Mouse (Mus musculus): ENCODE data around the gene Rcbtb2. TPM values are rescaled to one million over a fixed set of nuclear protein-coding genes. Genes with fewer than 3 reads are reported as not detected.
A peak's percentile ranks its signal among the peaks of the same experiment; 100 is the strongest.
"Not testable (repeated sequence)": the region's sequence is repeated elsewhere in the genome, so short reads cannot be mapped to it uniquely, and the experiment has no call there.

The Rcbtb2 gene
- polyA plus RNA-seq, 1 experiment, result 14.4 TPM

DNA sequence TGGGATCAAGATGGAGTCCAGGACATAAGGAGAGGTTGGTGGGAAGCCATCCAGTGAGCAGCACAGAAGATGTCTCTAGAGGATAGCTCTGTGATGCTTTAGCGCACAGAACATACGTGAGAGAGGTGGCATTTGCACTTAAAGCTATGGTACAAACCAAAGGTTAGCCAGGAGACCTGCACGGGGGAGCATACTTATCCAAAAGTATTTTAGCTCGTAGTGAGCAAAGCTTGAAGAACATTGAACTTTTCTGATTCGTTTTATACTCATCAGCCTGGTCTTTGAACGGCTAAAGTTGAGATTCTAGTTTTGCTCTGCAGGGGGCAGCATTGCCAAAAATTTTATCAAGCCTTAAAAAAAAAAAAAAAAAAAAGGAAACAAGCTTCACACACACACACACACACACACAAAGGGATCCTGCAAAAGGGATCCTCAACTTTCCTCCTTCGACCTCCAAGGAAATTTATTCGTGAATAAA lies 16.6 kb upstream of the Rcbtb2 start:
- TF ChIP-seq CTCF (IDR thresholded peaks at IDR 0.05; ENCODE audit: extremely low read depth, insufficient read depth, insufficient read length, insufficient replicate concordance) (no peak), POLR2A (IDR thresholded peaks at IDR 0.05; ENCODE audit: low read depth, low read length) (no peak)
- peaks cover 4% of the 10 kb centered on the region; the same call in 1 of the 2 replicates for H3K4me1 ChIP-seq (ENCODE audit: control insufficient read depth, insufficient read depth, insufficient read length)
- no peaks in the 10 kb centered on the region for H3K27me3 ChIP-seq (ENCODE audit: control insufficient read depth, insufficient read depth, low read length)
- no peaks in the 10 kb centered on the region for H3K36me3 ChIP-seq (ENCODE audit: control insufficient read depth, insufficient read depth, low read length)
- H3K27ac ChIP-seq (ENCODE audit: insufficient read depth, low read length), result no peak overlapping the region
- 11% methylated on average over 8 of the region's 8 CpGs for WGBS
- peak in 1 of 2 experiments; percentile 36 for DNase-seq (ENCODE audit: low read depth in 1 of 2, low spot score in 2 of 2)
- no peak overlapping the region for H3K4me3 ChIP-seq (ENCODE audit: extremely low read depth, insufficient read depth, insufficient read length)

DNA sequence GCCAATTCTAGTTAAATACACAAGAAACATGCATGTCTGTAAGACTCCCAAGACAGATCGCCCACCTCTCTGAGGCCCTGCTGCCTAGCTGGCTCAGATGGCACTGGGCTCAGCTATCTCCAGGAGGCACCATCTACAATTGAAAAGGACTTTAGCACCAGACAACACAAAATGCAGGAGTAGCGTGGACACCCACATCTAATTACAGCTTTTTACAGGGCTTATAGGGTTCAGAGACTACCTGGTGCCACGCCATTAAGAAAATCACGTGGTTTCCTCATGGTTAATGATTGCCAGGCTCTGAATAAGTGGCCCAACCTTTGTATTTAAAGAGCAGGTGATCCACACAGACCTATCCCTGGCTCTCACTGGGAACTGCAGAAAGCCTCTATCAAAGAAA lies 15.9 kb upstream of the Rcbtb2 start:
- peaks cover 4% of the 10 kb centered on the region; the same call in 1 of the 2 replicates for H3K4me1 ChIP-seq (ENCODE audit: control insufficient read depth, insufficient read depth, insufficient read length)
- no peaks in the 10 kb centered on the region for H3K27me3 ChIP-seq (ENCODE audit: control insufficient read depth, insufficient read depth, low read length)
- no peak overlapping the region for H3K27ac ChIP-seq (ENCODE audit: insufficient read depth, low read length)
- H3K36me3 ChIP-seq (ENCODE audit: control insufficient read depth, insufficient read depth, low read length), result no peaks in the 10 kb centered on the region
- DNase-seq (ENCODE audit: low read depth in 1 of 2, low spot score in 2 of 2), result no peak
- no peak overlapping the region for H3K4me3 ChIP-seq (ENCODE audit: extremely low read depth, insufficient read depth, insufficient read length)
- TF ChIP-seq CTCF (IDR thresholded peaks at IDR 0.05; ENCODE audit: extremely low read depth, insufficient read depth, insufficient read length, insufficient replicate concordance) (no peak), POLR2A (IDR thresholded peaks at IDR 0.05; ENCODE audit: low read depth, low read length) (no peak)
- 60% methylated on average over 4 of the region's 4 CpGs for WGBS

DNA sequence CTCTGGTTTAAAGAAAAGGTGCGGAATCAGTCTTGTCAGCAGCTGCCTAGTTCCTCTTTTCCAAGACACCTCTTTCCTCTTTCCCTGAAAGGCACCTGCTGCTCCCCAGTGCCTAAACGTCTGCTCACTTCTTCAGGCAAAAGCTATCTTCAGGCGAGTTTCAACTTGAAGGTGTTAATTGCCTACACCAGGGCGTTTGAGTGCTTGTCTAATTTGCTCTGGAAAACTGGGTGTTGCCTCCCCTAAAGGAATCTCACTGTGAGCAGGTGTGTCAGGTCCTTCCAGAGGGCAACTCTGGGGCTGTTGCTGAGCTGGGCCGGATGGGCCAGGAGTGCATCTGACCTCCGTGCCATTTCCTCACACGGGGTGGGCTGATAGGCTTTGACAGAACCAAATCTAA lies 15.5 kb upstream of the Rcbtb2 start:
- 76% methylated on average over 7 of the region's 7 CpGs for WGBS
- Histone ChIP-seq H3K36me3 (ENCODE audit: control insufficient read depth, insufficient read depth, low read length) (no peaks in the 10 kb centered on the region), H3K4me1 (ENCODE audit: control insufficient read depth, insufficient read depth, insufficient read length) (peaks cover 4% of the 10 kb centered on the region; the same call in 1 of the 2 replicates), H3K27me3 (ENCODE audit: control insufficient read depth, insufficient read depth, low read length) (no peaks in the 10 kb centered on the region), H3K4me3 (ENCODE audit: extremely low read depth, insufficient read depth, insufficient read length) (no peak overlapping the region), H3K27ac (ENCODE audit: insufficient read depth, low read length) (no peak overlapping the region)
- no peak for DNase-seq (ENCODE audit: low read depth in 1 of 2, low spot score in 2 of 2)
- TF ChIP-seq POLR2A (IDR thresholded peaks at IDR 0.05; ENCODE audit: low read depth, low read length) (no peak), CTCF (IDR thresholded peaks at IDR 0.05; ENCODE audit: extremely low read depth, insufficient read depth, insufficient read length, insufficient replicate concordance) (no peak)

DNA sequence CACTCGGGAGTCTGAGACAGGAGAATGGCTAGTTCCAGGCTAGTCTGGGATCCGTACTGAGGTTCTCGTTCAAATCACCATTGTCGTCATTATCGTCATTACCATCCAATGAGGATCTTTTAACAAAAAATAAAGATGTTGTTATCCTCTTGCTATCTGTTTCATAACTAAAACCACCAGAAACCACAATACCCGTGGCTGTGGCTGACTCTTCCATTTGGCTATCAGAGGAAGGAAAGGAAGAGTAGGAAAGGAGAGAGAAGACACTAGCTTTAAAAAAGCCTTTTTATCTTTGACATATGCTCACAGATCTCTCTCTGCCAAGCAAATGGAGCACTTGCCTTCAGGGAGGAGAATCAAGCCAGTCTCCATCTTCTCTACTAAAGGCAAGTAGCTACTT lies 14.9 kb upstream of the Rcbtb2 start:
- Histone ChIP-seq H3K27ac (ENCODE audit: insufficient read depth, low read length) (no peak overlapping the region), H3K4me3 (ENCODE audit: extremely low read depth, insufficient read depth, insufficient read length) (no peak overlapping the region), H3K36me3 (ENCODE audit: control insufficient read depth, insufficient read depth, low read length) (no peaks in the 10 kb centered on the region), H3K27me3 (ENCODE audit: control insufficient read depth, insufficient read depth, low read length) (no peaks in the 10 kb centered on the region), H3K4me1 (ENCODE audit: control insufficient read depth, insufficient read depth, insufficient read length) (peaks cover 8% of the 10 kb centered on the region; the same call in 1 of the 2 replicates)
- 77% methylated on average over 6 of the region's 6 CpGs for WGBS
- DNase-seq (ENCODE audit: low read depth in 1 of 2, low spot score in 2 of 2), result no peak
- TF ChIP-seq CTCF (IDR thresholded peaks at IDR 0.05; ENCODE audit: extremely low read depth, insufficient read depth, insufficient read length, insufficient replicate concordance) (no peak), POLR2A (IDR thresholded peaks at IDR 0.05; ENCODE audit: low read depth, low read length) (no peak)

DNA sequence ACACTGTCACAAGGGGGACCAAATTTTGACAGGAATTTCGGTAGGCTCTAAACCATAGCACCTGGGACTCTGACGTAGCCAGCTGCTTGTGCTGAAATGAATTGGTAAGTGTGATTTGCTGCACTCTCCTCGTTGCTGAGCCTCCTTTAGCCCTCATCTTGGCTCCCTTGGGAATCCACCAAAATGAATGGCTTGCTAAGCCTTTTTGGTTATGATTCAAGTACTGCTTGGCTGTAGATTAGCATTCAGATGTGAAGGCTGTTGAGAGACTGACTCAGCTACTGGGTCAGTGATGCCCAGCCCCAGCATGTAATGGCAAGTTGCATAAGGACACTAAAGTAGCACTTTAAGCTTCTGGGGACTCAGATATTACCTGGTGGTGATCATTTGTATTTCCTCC lies 12.2 kb upstream of the Rcbtb2 start:
- no peak overlapping the region for H3K4me3 ChIP-seq (ENCODE audit: extremely low read depth, insufficient read depth, insufficient read length)
- peaks cover 4% of the 10 kb centered on the region; the same call in 1 of the 2 replicates for H3K4me1 ChIP-seq (ENCODE audit: control insufficient read depth, insufficient read depth, insufficient read length)
- no peak overlapping the region for H3K27ac ChIP-seq (ENCODE audit: insufficient read depth, low read length)
- no peak for TF ChIP-seq CTCF (IDR thresholded peaks at IDR 0.05; ENCODE audit: extremely low read depth, insufficient read depth, insufficient read length, insufficient replicate concordance)
- no peak for TF ChIP-seq POLR2A (IDR thresholded peaks at IDR 0.05; ENCODE audit: low read depth, low read length)
- no peaks in the 10 kb centered on the region for H3K36me3 ChIP-seq (ENCODE audit: control insufficient read depth, insufficient read depth, low read length)
- H3K27me3 ChIP-seq (ENCODE audit: control insufficient read depth, insufficient read depth, low read length), result no peaks in the 10 kb centered on the region
- no peak for DNase-seq (ENCODE audit: low read depth in 1 of 2, low spot score in 2 of 2)
- 75% methylated on average over 3 of the region's 3 CpGs for WGBS

DNA sequence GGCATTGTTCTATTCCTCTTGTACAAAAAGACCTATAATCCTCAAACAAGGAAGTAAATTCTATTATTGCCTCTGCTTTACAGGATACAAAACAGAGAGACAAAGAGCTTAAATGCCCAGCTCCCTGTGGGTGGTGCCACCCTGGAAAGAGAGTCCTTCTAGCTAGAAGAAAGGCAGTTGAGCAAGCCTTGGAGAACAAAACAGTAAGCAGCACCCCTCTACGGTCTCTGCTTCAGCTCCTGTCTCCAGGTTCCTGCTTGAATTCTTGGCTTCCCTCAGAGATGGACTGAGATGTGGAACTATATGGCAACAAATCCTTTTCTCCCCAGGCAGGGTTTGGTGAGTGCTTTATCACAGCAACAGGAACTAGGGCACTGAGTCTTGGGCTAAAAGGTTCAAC lies 11.7 kb upstream of the Rcbtb2 start:
- Histone ChIP-seq H3K27ac (ENCODE audit: insufficient read depth, low read length) (no peak overlapping the region), H3K27me3 (ENCODE audit: control insufficient read depth, insufficient read depth, low read length) (no peaks in the 10 kb centered on the region), H3K4me1 (ENCODE audit: control insufficient read depth, insufficient read depth, insufficient read length) (peaks cover 4% of the 10 kb centered on the region; the same call in 1 of the 2 replicates), H3K4me3 (ENCODE audit: extremely low read depth, insufficient read depth, insufficient read length) (no peak overlapping the region), H3K36me3 (ENCODE audit: control insufficient read depth, insufficient read depth, low read length) (no peaks in the 10 kb centered on the region)
- no peak for DNase-seq (ENCODE audit: low read depth in 1 of 2, low spot score in 2 of 2)
- 78% methylated on average over 1 of the region's 1 CpGs for WGBS
- TF ChIP-seq CTCF (IDR thresholded peaks at IDR 0.05; ENCODE audit: extremely low read depth, insufficient read depth, insufficient read length, insufficient replicate concordance) (no peak), POLR2A (IDR thresholded peaks at IDR 0.05; ENCODE audit: low read depth, low read length) (no peak)

DNA sequence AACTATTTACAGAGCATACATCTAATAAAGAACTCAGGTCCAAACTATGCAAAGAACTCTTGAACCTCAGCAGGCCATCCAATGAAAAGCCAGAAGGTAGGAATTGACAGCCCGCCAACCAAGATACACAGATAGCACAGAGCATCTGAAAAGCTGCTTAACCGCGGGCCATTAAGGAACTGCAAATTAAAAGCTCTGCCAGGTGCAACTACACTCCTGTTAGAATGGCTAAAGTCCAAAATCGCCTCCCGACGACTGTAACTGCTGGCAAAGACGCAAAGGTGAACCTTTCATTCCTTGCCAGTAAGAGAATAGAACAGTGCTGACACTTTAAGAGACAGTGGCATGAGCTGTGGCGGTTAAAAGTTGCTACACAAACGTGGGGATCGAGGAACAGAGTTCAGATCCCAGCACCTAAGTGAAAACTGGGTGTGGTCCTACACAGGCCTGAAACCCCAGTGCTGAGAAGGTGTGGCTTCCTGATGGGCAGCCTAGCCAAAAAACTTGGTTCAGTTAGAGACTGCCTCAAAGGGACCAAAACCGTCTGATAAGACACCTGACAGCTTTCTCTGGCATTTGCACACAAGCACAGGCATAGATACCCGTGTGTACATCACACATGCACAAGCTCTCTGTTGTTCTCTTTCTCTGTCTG lies 10.5 kb upstream of the Rcbtb2 start:
- no peaks in the 10 kb centered on the region for H3K27me3 ChIP-seq (ENCODE audit: control insufficient read depth, insufficient read depth, low read length)
- 65% methylated on average over 12 of the region's 12 CpGs for WGBS
- H3K36me3 ChIP-seq (ENCODE audit: control insufficient read depth, insufficient read depth, low read length), result no peaks in the 10 kb centered on the region
- no peak overlapping the region for H3K27ac ChIP-seq (ENCODE audit: insufficient read depth, low read length)
- DNase-seq (ENCODE audit: low read depth in 1 of 2, low spot score in 2 of 2), result no peak
- no peak overlapping the region for H3K4me3 ChIP-seq (ENCODE audit: extremely low read depth, insufficient read depth, insufficient read length)
- TF ChIP-seq POLR2A (IDR thresholded peaks at IDR 0.05; ENCODE audit: low read depth, low read length) (no peak), CTCF (IDR thresholded peaks at IDR 0.05; ENCODE audit: extremely low read depth, insufficient read depth, insufficient read length, insufficient replicate concordance) (no peak)
- peaks cover 4% of the 10 kb centered on the region; the same call in 1 of the 2 replicates for H3K4me1 ChIP-seq (ENCODE audit: control insufficient read depth, insufficient read depth, insufficient read length)

DNA sequence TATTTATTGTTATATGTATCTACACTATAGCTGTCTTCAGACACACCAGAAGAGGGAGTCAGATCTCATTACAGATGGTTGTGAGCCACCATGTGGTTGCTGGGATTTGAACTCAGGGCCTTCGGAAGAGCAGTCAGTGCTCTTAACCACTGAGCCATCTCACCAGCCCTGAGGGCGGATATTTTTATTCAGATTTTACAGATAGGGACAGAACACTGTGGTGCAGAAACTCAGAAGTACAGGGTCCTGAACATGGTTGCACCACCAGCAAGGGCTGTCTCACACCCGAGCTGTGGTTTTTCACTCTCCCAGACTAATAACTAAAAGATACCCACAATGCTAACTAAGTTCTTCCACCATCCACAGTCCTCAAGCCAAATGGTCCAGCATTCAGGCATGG lies 7.9 kb upstream of the Rcbtb2 start:
- WGBS, result 80% methylated on average over 3 of the region's 3 CpGs
- H3K4me1 ChIP-seq (ENCODE audit: control insufficient read depth, insufficient read depth, insufficient read length), result peaks cover 26% of the 10 kb centered on the region; the same call in 1 of the 2 replicates
- H3K4me3 ChIP-seq (ENCODE audit: extremely low read depth, insufficient read depth, insufficient read length); H3K36me3 ChIP-seq (ENCODE audit: control insufficient read depth, insufficient read depth, low read length); DNase-seq (ENCODE audit: low read depth in 1 of 2, low spot score in 2 of 2); H3K27me3 ChIP-seq (ENCODE audit: control insufficient read depth, insufficient read depth, low read length): not testable (repeated sequence)
- peak overlapping the region; percentile 4 for H3K27ac ChIP-seq (ENCODE audit: insufficient read depth, low read length)
